Mouse (Mus musculus): ENCODE measurements around the gene Mycbp2. TPM values are rescaled to one million over a fixed set of nuclear protein-coding genes. Genes with fewer than 3 reads are reported as not detected.

Gene Mycbp2
- polyA plus RNA-seq, 2 experiments: 7.0 to 8.2 TPM

GRCm38 (mm10) chr14:103112606-103113363, 233.8 kb downstream of the Mycbp2 start:
- H3K27ac ChIP-seq: no peak overlapping the region
- no peaks in the 10 kb centered on the region; the same call in 1 of the 2 replicates for H3K36me3 ChIP-seq (replicated peaks; ENCODE audit: control insufficient read depth, insufficient read depth, low read depth)
- 74% methylated on average over 3 of the region's 3 CpGs for WGBS (ENCODE audit: insufficient replicate concordance)
- no peaks in the 10 kb centered on the region for H3K27me3 ChIP-seq (ENCODE audit: control insufficient read depth, insufficient read depth, low read length)
- DNase-seq (ENCODE audit: low read depth in 3 of 3, low spot score in 3 of 3) (no peak), ATAC-seq (ENCODE audit: insufficient read depth) (no peak)
- H3K9me3 ChIP-seq (ENCODE audit: control insufficient read depth, low read length): no peaks in the 10 kb centered on the region
- H3K4me3 ChIP-seq (ENCODE audit: insufficient read depth in 1 of 2, low read depth in 2 of 2, low read length in 2 of 2): no peak overlapping the region
- H3K4me2 ChIP-seq (ENCODE audit: low read depth): no peak overlapping the region
- no peaks in the 10 kb centered on the region for H3K4me1 ChIP-seq (replicated peaks; ENCODE audit: control insufficient read depth in 2 of 2, insufficient read depth in 2 of 2, low read length in 1 of 2)
- H3K9ac ChIP-seq (replicated peaks): no peak overlapping the region
- TF ChIP-seq EP300 (IDR thresholded peaks at IDR 0.05; ENCODE audit: low read depth): no peak
- TF ChIP-seq CTCF (IDR thresholded peaks at IDR 0.05; ENCODE audit: low read depth): no peak

DNA sequence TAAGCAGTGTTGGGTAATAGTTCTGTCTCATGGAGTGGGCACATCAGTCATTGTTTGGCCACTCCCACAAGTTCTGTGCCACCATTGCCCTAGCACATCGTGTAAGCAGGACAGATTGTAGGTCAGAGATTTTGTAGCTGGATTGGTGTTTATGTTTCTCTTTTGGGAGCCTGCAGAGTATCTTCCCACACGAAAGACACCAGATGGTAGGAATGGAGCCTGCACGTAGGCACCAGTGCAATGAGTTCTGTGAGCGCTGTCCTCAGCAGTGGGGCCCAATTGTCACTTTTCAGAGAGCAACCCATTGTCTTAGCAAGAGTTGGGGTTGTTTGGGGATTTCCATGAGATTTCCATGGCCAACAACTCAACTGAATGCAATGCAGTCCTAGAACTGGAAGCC, 236.6 kb downstream of the Mycbp2 start:
- ATAC-seq (ENCODE audit: insufficient read depth) (no peak), DNase-seq (ENCODE audit: low read depth in 3 of 3, low spot score in 3 of 3) (no peak)
- no peaks in the 10 kb centered on the region for H3K4me1 ChIP-seq (replicated peaks; ENCODE audit: control insufficient read depth in 2 of 2, insufficient read depth in 2 of 2, low read length in 1 of 2)
- TF ChIP-seq CTCF (IDR thresholded peaks at IDR 0.05; ENCODE audit: low read depth) (no peak), EP300 (IDR thresholded peaks at IDR 0.05; ENCODE audit: low read depth) (no peak)
- no peaks in the 10 kb centered on the region for H3K27me3 ChIP-seq (ENCODE audit: control insufficient read depth, insufficient read depth, low read length)
- no peak overlapping the region for H3K27ac ChIP-seq
- no peak overlapping the region for H3K4me3 ChIP-seq (ENCODE audit: insufficient read depth in 1 of 2, low read depth in 2 of 2, low read length in 2 of 2)
- no peaks in the 10 kb centered on the region for H3K9me3 ChIP-seq (ENCODE audit: control insufficient read depth, low read length)
- no peak overlapping the region for H3K9ac ChIP-seq (replicated peaks)
- WGBS (ENCODE audit: insufficient replicate concordance): 70% methylated on average over 4 of the region's 4 CpGs
- H3K4me2 ChIP-seq (ENCODE audit: low read depth): no peak overlapping the region
- H3K36me3 ChIP-seq (replicated peaks; ENCODE audit: control insufficient read depth, insufficient read depth, low read depth): no peaks in the 10 kb centered on the region

- ATAC-seq (ENCODE audit: insufficient read depth): no peak
- TF ChIP-seq CTCF (IDR thresholded peaks at IDR 0.05; ENCODE audit: low read depth) (no peak), EP300 (IDR thresholded peaks at IDR 0.05; ENCODE audit: low read depth) (no peak)
These were observed 240.3 kb downstream of the Mycbp2 start for GRCm38 (mm10) chr14:103106301-103106700.

DNA sequence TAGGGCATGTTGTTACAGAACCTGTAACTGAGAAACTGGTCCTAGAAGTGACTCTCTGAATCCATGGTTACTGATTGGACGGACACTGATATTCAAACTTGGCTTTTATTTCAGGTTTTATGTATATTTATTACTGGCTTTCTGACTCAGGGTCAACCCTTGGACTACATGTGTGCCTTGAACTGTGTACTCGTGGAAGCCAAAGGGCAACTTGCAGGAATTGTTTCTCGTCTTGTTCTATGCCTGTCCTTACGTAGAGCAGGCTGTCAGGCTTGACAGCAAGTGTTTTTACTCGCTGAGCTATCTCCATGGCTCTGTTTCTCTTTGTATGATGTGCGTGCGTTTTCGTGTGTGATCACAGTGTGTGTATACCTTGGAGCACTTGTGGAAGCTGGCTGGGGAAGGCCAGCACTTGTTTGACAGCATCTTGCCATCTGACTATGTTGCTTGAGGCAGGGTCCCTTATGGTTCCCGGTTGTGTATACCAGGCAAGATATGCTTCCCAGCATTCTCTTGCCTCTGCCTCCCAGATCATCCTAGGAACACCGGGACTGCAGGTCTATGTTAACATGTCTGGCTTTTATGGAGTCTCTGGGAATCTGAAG, 243.8 kb downstream of the Mycbp2 start:
- DNase-seq (ENCODE audit: low read depth in 3 of 3, low spot score in 3 of 3) (no peak), ATAC-seq (ENCODE audit: insufficient read depth) (no peak)
- H3K4me3 ChIP-seq (ENCODE audit: insufficient read depth in 1 of 2, low read depth in 2 of 2, low read length in 2 of 2): no peak overlapping the region
- H3K36me3 ChIP-seq (replicated peaks; ENCODE audit: control insufficient read depth, insufficient read depth, low read depth): no peaks in the 10 kb centered on the region
- H3K4me1 ChIP-seq (replicated peaks; ENCODE audit: control insufficient read depth in 2 of 2, insufficient read depth in 2 of 2, low read length in 1 of 2): 0 out of 4 replicates have a peak, but pooled peaks cover 0 to 5% of the 10 kb centered on the region in 2 experiments
- no peak overlapping the region for H3K4me2 ChIP-seq (ENCODE audit: low read depth)
- H3K27ac ChIP-seq: no peak overlapping the region
- no peaks in the 10 kb centered on the region for H3K9me3 ChIP-seq (ENCODE audit: control insufficient read depth, low read length)
- no peak overlapping the region for H3K9ac ChIP-seq (replicated peaks)
- no peak for TF ChIP-seq EP300 (IDR thresholded peaks at IDR 0.05; ENCODE audit: low read depth)
- TF ChIP-seq CTCF (IDR thresholded peaks at IDR 0.05; ENCODE audit: low read depth): no peak
- no peaks in the 10 kb centered on the region for H3K27me3 ChIP-seq (ENCODE audit: control insufficient read depth, insufficient read depth, low read length)
- 62% methylated on average over 10 of the region's 10 CpGs for WGBS (ENCODE audit: insufficient replicate concordance)

More at GRCm38 (mm10) chr14:103106301-103106700, 240.3 kb downstream of the Mycbp2 start:
- no peaks in the 10 kb centered on the region for H3K36me3 ChIP-seq (replicated peaks; ENCODE audit: control insufficient read depth, insufficient read depth, low read depth)
- H3K27me3 ChIP-seq (ENCODE audit: control insufficient read depth, insufficient read depth, low read length): no peaks in the 10 kb centered on the region
- H3K4me1 ChIP-seq (replicated peaks; ENCODE audit: control insufficient read depth in 2 of 2, insufficient read depth in 2 of 2, low read length in 1 of 2): 0 out of 4 replicates have a peak, but pooled peaks cover 0 to 3% of the 10 kb centered on the region in 2 experiments
- H3K9ac ChIP-seq (replicated peaks): no peak overlapping the region
- H3K9me3 ChIP-seq (ENCODE audit: control insufficient read depth, low read length): no peaks in the 10 kb centered on the region
- no peak overlapping the region for H3K4me3 ChIP-seq (ENCODE audit: insufficient read depth in 1 of 2, low read depth in 2 of 2, low read length in 2 of 2)
- H3K4me2 ChIP-seq (ENCODE audit: low read depth): no peak overlapping the region
- 73% methylated on average over 2 of the region's 2 CpGs for WGBS (ENCODE audit: insufficient replicate concordance)
- H3K27ac ChIP-seq: no peak overlapping the region
- no peak for DNase-seq (ENCODE audit: low read depth in 3 of 3, low spot score in 3 of 3)

DNA sequence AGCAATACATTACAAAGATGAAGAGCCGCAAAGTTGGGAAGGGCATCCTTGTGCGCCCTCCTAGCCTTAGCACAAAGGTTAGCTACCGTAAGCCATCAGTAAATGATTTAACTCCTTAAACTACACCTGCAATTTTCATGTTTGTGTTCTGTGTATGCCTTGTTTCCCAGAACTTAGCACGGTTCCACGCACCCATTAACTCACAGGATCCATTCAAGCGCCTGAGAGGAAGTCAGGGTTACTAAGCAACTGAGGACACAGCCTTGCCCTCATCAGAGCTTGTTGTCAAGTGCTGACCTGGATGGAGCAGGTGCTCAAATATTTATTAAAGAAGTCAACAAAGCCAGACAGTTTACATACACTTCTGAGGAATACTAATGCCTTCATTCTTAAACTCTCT, 244.4 kb downstream of the Mycbp2 start:
- TF ChIP-seq EP300 (IDR thresholded peaks at IDR 0.05; ENCODE audit: low read depth) (no peak), CTCF (IDR thresholded peaks at IDR 0.05; ENCODE audit: low read depth) (no peak)
- H3K27me3 ChIP-seq (ENCODE audit: control insufficient read depth, insufficient read depth, low read length): no peaks in the 10 kb centered on the region
- ATAC-seq (ENCODE audit: insufficient read depth) (no peak), DNase-seq (ENCODE audit: low read depth in 3 of 3, low spot score in 3 of 3) (no peak)
- peaks cover 0 to 7% of the 10 kb centered on the region in 2 experiments; a peak in 3 of 4 replicates for H3K4me1 ChIP-seq (replicated peaks; ENCODE audit: control insufficient read depth in 2 of 2, insufficient read depth in 2 of 2, low read length in 1 of 2)
- no peak overlapping the region for H3K9ac ChIP-seq (replicated peaks)
- H3K27ac ChIP-seq: no peak overlapping the region
- no peak overlapping the region for H3K4me3 ChIP-seq (ENCODE audit: insufficient read depth in 1 of 2, low read depth in 2 of 2, low read length in 2 of 2)
- H3K36me3 ChIP-seq (replicated peaks; ENCODE audit: control insufficient read depth, insufficient read depth, low read depth): no peaks in the 10 kb centered on the region
- no peaks in the 10 kb centered on the region for H3K9me3 ChIP-seq (ENCODE audit: control insufficient read depth, low read length)
- no peak overlapping the region for H3K4me2 ChIP-seq (ENCODE audit: low read depth)
- 62% methylated on average over 6 of the region's 6 CpGs for WGBS (ENCODE audit: insufficient replicate concordance)
